Mouse (Mus musculus) hindbrain, embryonic 13.5 days (tissue): ENCODE measurements at regions not wholly inside any gene's neighbourhood (a gene's known extent, or its start where the extent isn't known, plus 50 kb on each side); places are given as distances from the start of the nearest gene placed in this dataset.

Source experiments
- ATAC-seq: fragments of 200-750 bp; cut with Nextera tagmentation; 2 replicates; pipeline ENCODE4 v1.8.0; 2017; ENCODE audit warnings: moderate TSS enrichment; ENCODE audit not compliant: low FRiP score
- H3K27ac ChIP-seq: fragments of 300-500 bp; sonication (generic); 2 replicates; pipeline ENCODE4 v1.5.1; 2015; ENCODE audit warnings: inconsistent platforms, mild to moderate bottlenecking, moderate library complexity
- H3K27me3 ChIP-seq: fragments of 300-500 bp; sonication (generic); 2 replicates; pipeline ENCODE4 v1.6.1; 2015; ENCODE audit warnings: mild to moderate bottlenecking, inconsistent platforms
- H3K36me3 ChIP-seq: fragments of 300-500 bp; sonication (generic); 2 replicates; pipeline ENCODE4 v1.6.1; 2015; ENCODE audit warnings: mild to moderate bottlenecking, inconsistent platforms
- H3K4me1 ChIP-seq: fragments of 300-500 bp; sonication (generic); replicated peaks from 2 replicates; pipeline ENCODE4 v1.6.1; 2015; ENCODE audit warnings: inconsistent platforms
- H3K4me2 ChIP-seq: fragments of 300-500 bp; sonication (generic); 2 replicates; pipeline ENCODE4 v1.6.1; 2015; ENCODE audit warnings: inconsistent platforms, mild to moderate bottlenecking, moderate library complexity
- H3K4me3 ChIP-seq: fragments of 300-500 bp; sonication (generic); 2 replicates; pipeline ENCODE4 v1.5.1; 2015; ENCODE audit warnings: mild to moderate bottlenecking, inconsistent platforms
- H3K9ac ChIP-seq: fragments of 300-500 bp; sonication (generic); 2 replicates; pipeline ENCODE4 v1.6.1; 2015; ENCODE audit warnings: mild to moderate bottlenecking, inconsistent platforms
- H3K9me3 ChIP-seq: fragments of 300-500 bp; sonication (generic); 2 replicates; pipeline ENCODE4 v1.6.1; 2016; ENCODE audit warnings: inconsistent platforms
- WGBS: fragments of 180-500 bp; shearing (Covaris S2); methylation state at CpG from one replicate; pipeline ENCODE4 v1.1.7; 2015; 5-methylcytosine and 5-hydroxymethylcytosine counted together

DNA sequence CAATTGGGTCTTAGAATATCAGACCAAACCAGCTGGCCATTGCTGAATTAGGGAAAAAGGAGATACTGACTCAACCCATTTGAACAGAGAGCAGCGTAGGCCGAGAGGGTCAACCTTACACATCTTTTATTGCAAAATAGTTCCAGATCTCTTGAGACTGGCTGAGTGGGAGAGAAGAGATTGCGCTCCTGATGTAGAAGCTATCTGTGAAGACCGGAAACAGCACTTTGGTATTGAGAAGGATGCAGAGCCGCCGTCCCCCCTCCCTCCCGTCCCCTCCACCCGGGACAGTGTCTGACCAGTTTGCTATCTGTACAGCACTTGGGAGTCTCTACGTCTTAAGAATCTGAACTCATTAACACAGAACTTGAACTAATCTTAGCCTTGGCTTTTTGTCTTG lies 135.6 kb downstream of the Zfp365 start:
- Histone ChIP-seq H3K27me3 (no peaks in the 10 kb centered on the region), H3K4me1 (no peaks in the 10 kb centered on the region), H3K27ac (no peak overlapping the region), H3K36me3 (no peaks in the 10 kb centered on the region), H3K9ac (no peak overlapping the region), H3K4me3 (no peak overlapping the region), H3K9me3 (no peaks in the 10 kb centered on the region), H3K4me2 (no peak overlapping the region)
- ATAC-seq: no peak
- 93% methylated on average over 9 of the region's 9 CpGs for WGBS

DNA sequence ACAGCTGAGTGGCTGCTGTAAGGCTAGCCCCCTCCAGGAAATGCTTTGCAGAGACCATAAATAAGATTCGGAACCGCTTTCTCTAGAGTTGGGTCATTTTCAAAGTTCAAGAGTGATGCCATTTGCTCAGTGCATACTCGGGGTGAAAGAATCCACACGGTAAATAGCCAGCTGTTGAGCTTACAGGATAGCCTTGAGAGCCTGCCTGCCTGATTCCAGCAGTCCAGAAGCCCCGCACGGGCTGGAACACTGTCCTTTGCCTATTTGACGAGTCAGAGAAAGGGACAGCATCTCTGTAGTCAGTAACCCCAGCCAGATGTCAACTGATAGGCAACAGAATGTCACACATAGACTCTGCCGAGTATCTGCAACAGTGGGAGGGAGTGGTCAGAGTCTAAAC lies 140.7 kb downstream of the Zfp365 start:
- Histone ChIP-seq H3K9ac (no peak overlapping the region), H3K27ac (no peak overlapping the region), H3K27me3 (no peaks in the 10 kb centered on the region), H3K36me3 (no peaks in the 10 kb centered on the region), H3K4me1 (no peaks in the 10 kb centered on the region), H3K4me3 (no peak overlapping the region), H3K9me3 (no peaks in the 10 kb centered on the region), H3K4me2 (no peak overlapping the region)
- no peak for ATAC-seq
- WGBS: 87% methylated on average over 8 of the region's 8 CpGs

DNA sequence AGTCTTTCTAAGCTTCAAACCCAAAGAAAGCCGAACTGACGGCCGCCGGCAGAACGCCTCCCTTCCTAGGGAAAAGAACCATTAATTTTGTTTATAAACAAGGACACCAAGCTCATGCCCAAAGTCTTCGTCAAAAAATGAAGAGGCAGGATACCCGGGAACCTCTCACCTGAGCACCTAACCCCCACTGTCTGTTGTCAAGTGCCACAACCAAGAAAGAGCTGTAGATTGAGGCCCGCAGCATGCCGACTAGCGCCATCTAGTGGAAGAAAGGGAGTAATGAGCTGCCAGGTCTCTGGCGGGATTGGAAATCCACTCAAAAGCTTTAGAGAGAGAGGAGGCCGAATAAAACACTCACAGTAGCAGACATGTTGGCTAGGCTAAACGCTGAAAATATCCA lies 146.4 kb downstream of the Zfp365 start:
- no peak overlapping the region for H3K9ac ChIP-seq
- H3K27me3 ChIP-seq: no peaks in the 10 kb centered on the region
- no peak for ATAC-seq
- no peaks in the 10 kb centered on the region for H3K4me1 ChIP-seq
- 0 out of 2 replicates have a peak, but pooled peaks cover 3% of the 10 kb centered on the region for H3K9me3 ChIP-seq
- H3K36me3 ChIP-seq: no peaks in the 10 kb centered on the region
- WGBS: 41% methylated on average over 13 of the region's 13 CpGs
- no peak overlapping the region for H3K27ac ChIP-seq
- H3K4me2 ChIP-seq: no peak overlapping the region
- H3K4me3 ChIP-seq: no peak overlapping the region

DNA sequence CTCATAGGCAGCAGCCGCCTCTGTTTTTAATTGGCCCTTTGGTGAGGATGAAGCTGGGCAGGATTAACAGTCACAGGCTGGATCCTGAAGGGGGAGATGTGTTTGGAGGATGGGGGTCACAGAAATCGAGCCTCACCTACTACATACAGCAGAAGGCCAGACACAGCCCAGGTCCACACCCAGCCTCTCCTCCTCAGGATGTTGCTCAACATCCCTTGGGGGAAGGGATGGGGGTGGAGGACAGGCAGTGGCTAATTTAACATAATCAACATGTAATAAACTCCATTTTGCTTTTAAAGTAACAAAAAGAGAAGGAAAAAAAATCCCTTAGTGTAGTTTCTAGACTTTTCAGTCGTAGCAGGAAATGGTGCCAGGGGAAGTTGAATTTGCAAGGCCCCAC lies 152.0 kb downstream of the Zfp365 start:
- ATAC-seq: no peak
- no peaks in the 10 kb centered on the region for H3K27me3 ChIP-seq
- no peak overlapping the region for H3K9ac ChIP-seq
- H3K4me3 ChIP-seq: no peak overlapping the region
- H3K36me3 ChIP-seq: no peaks in the 10 kb centered on the region
- no peak overlapping the region for H3K4me2 ChIP-seq
- H3K4me1 ChIP-seq: no peaks in the 10 kb centered on the region
- 0 out of 2 replicates have a peak, but pooled peaks cover 3% of the 10 kb centered on the region for H3K9me3 ChIP-seq
- H3K27ac ChIP-seq: no peak overlapping the region
- 78% methylated on average over 3 of the region's 3 CpGs for WGBS

DNA sequence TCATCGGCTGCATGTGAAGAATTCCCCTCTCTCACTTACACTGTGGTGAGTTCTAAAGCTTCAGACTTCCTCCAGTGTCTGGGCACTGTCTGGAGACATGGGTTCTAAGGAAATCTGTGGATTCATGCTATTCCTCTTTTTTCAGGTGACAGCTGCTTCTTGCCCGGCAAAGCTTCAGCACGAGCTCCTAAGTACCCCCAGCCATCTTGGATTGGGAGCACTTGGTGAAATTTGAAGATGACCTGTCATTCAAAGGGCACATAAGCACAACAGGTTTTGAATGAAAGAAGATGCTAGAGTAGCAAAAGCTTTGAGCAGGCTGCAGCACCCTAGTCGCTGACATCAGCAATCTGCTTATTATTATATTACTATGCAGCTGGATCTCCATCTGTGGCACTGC lies 164.3 kb downstream of the Zfp365 start:
- no peak for ATAC-seq
- WGBS: 84% methylated on average over 4 of the region's 4 CpGs
- Histone ChIP-seq H3K9me3 (no peaks in the 10 kb centered on the region), H3K36me3 (no peaks in the 10 kb centered on the region), H3K27me3 (no peaks in the 10 kb centered on the region), H3K4me3 (no peak overlapping the region), H3K27ac (no peak overlapping the region), H3K4me2 (no peak overlapping the region), H3K9ac (no peak overlapping the region), H3K4me1 (no peaks in the 10 kb centered on the region)

DNA sequence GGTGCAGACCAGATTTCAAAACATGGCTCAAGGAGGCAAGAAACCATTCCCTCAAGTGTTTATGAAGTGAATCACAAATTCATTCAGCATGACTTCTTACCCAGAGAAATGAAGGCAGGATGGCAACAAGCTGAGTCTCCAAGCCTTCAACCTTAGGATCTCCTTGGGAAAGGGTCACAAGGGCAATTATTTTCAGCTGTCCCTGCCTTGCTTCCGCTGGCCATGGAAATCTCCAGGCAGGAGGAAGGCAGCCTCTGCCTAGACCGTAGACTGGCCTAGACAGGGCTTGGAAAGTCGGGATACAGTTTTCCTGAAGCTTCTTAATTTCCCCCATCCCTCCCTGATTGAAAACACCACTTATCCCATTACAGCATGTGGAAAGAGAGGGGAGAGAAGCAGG lies 165.0 kb downstream of the Zfp365 start:
- no peaks in the 10 kb centered on the region for H3K9me3 ChIP-seq
- H3K4me3 ChIP-seq: no peak overlapping the region
- H3K27me3 ChIP-seq: no peaks in the 10 kb centered on the region
- no peaks in the 10 kb centered on the region for H3K4me1 ChIP-seq
- WGBS: 76% methylated on average over 3 of the region's 3 CpGs
- no peak overlapping the region for H3K27ac ChIP-seq
- H3K9ac ChIP-seq: no peak overlapping the region
- no peaks in the 10 kb centered on the region for H3K36me3 ChIP-seq
- ATAC-seq: no peak
- no peak overlapping the region for H3K4me2 ChIP-seq

DNA sequence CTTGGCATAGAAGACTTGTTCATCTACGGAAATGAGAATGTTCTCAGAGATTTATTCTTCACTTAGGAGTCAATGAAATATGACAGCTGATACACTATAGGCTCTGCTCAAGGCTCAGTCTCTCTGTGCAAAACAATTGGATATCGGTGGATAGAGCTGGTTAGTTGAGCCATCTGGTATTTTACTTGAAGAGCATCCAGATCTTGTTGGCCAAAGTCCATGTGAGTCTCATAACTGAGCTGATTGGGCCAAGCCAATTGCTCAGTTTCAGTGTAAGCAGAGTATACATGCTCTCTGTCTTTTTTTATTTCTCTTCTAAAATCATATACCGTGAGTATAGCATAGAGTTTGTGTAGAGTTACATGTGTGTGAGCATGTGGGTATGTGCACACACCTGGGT lies 166.3 kb downstream of the Zfp365 start:
- Histone ChIP-seq H3K27me3 (no peaks in the 10 kb centered on the region), H3K9ac (no peak overlapping the region)

DNA sequence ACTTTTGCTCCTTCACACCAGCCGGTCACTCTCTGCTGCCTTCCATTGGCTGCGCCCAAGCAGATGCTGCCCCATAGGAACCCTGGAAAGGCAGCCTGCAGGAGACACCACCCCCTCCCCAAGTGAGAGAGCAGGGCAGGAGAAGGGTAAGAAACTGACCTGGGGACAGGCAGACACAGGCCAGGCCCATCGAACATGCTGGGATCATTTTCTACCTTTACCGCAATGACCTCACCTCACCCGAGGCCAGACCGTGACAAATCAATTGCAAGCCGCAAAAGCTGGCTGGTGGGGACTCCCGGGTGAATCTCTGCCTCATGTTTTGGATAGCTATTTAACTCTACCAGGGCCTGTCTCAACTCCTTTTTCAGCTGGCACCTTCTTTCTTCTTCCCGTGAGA lies 168.9 kb downstream of the Zfp365 start:
- Histone ChIP-seq H3K27ac (no peak overlapping the region), H3K4me3 (no peak overlapping the region), H3K27me3 (no peaks in the 10 kb centered on the region), H3K4me1 (no peaks in the 10 kb centered on the region), H3K4me2 (no peak overlapping the region), H3K9me3 (no peaks in the 10 kb centered on the region), H3K36me3 (no peaks in the 10 kb centered on the region), H3K9ac (no peak overlapping the region)
- 41% methylated on average over 9 of the region's 9 CpGs for WGBS
- no peak for ATAC-seq

More for the DNA sequence above, 166.3 kb downstream of the Zfp365 start:
- Histone ChIP-seq H3K9me3 (no peaks in the 10 kb centered on the region), H3K4me3 (no peak overlapping the region), H3K4me1 (no peaks in the 10 kb centered on the region), H3K4me2 (no peak overlapping the region), H3K27ac (no peak overlapping the region), H3K36me3 (no peaks in the 10 kb centered on the region)
- 87% methylated on average over 3 of the region's 3 CpGs for WGBS
- no peak for ATAC-seq

DNA sequence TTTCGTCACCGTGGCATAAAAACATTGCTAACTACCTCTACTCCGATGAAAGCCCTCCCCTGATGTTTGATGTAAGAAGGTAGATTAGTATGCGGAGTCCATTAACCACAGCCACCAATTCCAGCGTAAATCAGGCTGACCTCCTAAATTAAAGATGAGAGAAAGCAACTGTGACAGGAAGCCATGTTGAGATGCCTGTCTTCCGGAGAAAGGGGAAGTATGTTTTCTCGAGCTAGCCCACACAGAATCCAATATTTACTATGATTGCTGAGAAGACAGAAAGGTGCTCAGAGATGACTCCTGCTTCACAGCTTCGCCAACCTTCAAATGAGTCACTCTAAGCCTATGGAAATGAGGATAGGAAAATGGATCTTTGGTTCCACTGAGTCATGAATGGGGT lies 169.6 kb downstream of the Zfp365 start:
- Histone ChIP-seq H3K9ac (no peak overlapping the region), H3K27me3 (no peaks in the 10 kb centered on the region), H3K27ac (no peak overlapping the region), H3K4me3 (no peak overlapping the region), H3K4me2 (no peak overlapping the region), H3K4me1 (no peaks in the 10 kb centered on the region), H3K9me3 (no peaks in the 10 kb centered on the region), H3K36me3 (no peaks in the 10 kb centered on the region)
- ATAC-seq: no peak
- 64% methylated on average over 8 of the region's 8 CpGs for WGBS

DNA sequence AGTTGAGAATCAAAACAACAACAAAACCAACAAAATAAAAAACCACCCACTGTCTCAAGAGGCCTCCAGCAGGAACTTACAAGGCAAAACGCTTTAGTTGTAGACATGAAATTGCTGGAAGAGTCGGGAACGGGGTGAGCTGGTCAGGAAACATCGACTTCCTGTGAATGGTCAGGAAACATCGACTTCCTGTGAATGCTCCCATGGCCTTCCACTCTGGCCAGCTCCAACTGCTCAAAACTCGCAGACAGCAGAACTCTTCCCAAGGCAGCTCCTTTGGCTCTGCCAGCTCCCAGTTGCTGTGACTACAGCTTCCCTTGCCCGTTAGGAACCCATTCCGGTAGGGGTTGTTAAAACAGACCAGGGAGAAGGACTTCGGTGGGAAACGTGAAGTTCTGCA lies 170.2 kb downstream of the Zfp365 start:
- Histone ChIP-seq H3K27me3 (no peaks in the 10 kb centered on the region), H3K4me3 (no peak overlapping the region), H3K27ac (no peak overlapping the region), H3K4me1 (no peaks in the 10 kb centered on the region), H3K4me2 (no peak overlapping the region), H3K36me3 (no peaks in the 10 kb centered on the region), H3K9ac (no peak overlapping the region), H3K9me3 (no peaks in the 10 kb centered on the region)
- 76% methylated on average over 10 of the region's 10 CpGs for WGBS
- ATAC-seq: no peak

DNA sequence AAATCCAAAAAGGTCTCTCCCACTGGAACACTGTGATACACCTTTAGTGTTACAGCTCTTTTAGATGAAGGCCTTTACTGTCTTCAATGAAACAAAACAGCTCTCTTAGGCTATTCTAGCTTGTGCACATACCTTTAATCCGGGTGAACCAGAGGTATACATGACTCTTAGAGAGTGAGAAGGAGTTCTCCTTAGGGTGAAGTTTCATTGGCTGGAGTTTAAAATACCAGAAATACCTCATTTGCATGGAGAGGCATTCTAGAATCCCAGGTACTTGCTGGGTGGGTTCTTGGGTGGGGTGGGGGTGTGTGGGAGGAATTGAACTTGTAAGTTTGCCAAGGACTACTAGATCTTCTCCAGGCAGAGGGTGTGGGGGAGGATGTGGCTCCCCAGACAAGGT lies 173.3 kb downstream of the Zfp365 start:
- Histone ChIP-seq H3K4me1 (no peaks in the 10 kb centered on the region), H3K4me2 (no peak overlapping the region), H3K36me3 (no peaks in the 10 kb centered on the region), H3K27me3 (no peaks in the 10 kb centered on the region), H3K4me3 (no peak overlapping the region), H3K9ac (no peak overlapping the region), H3K9me3 (no peaks in the 10 kb centered on the region), H3K27ac (no peak overlapping the region)
- WGBS: 60% methylated on average over 1 of the region's 1 CpGs
- no peak for ATAC-seq

DNA sequence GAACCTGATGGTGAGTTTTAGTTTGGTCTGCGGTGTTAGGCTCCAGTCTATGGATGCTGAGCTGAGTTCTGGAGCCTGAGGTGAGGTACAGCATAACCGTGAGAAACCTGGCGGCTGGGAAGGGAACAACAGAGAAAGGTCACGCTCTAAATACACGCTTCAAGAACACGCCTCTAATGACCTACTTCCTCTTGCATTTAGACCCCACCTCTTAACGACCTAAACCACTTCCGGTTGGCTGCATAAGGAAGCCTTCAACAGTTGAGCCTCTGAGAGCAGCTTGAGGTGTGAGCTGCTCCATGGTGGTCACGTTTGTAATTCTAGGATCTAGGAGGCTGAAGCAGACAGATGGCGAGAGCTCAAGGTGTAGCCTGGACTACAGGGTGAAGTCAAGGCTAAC lies 175.8 kb downstream of the Zfp365 start:
- Histone ChIP-seq H3K36me3 (no peaks in the 10 kb centered on the region), H3K4me3 (no peak overlapping the region), H3K4me1 (no peaks in the 10 kb centered on the region), H3K27me3 (no peaks in the 10 kb centered on the region), H3K9me3 (no peaks in the 10 kb centered on the region), H3K4me2 (no peak overlapping the region), H3K9ac (no peak overlapping the region), H3K27ac (no peak overlapping the region)
- WGBS: 92% methylated on average over 10 of the region's 10 CpGs
- ATAC-seq: no peak

DNA sequence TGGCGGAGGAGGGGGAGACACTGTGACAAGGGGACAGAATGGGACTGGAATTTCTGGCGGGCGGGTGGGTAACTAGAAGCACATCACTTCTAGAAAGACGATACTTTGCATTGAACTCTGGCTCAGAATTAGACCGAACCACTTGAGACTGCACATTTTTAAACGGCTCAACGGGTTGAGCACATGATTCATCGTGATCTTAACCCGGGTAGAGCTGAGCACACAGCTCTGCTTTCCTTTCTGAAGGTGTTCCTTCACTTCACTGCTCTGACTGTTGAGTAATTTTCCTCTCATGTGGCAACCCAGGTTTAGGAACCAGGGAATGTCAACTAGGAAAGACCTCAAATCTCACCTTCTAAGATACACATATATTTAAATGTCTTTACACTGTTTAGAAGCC lies 180.9 kb downstream of the Zfp365 start:
- Histone ChIP-seq H3K4me1 (no peaks in the 10 kb centered on the region), H3K9ac (no peak overlapping the region), H3K27ac (no peak overlapping the region), H3K9me3 (no peaks in the 10 kb centered on the region), H3K27me3 (no peaks in the 10 kb centered on the region), H3K4me2 (no peak overlapping the region), H3K4me3 (no peak overlapping the region), H3K36me3 (no peaks in the 10 kb centered on the region)
- ATAC-seq: no peak
- WGBS: 89% methylated on average over 9 of the region's 9 CpGs

DNA sequence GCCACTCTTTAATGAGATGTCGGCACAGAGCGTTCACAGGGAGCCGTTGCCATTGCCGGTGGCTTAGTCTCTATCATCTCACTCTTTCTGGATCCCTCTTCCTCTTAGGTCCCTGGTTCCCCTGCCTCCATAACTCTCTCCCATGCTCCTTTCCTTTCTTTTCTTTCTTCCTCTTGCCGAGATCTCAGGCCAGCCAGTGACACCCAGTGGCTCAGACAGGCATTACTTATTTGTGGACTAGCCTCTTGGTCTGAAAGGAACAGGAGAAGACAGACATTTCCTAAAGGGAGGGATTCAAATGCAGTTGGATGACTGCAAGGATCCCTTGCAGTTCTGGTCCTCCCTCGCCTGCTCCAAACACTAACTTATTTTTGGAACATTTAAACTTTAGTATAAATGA lies 180.5 kb upstream of the Ado start:
- Histone ChIP-seq H3K4me2 (no peak overlapping the region), H3K4me1 (no peaks in the 10 kb centered on the region), H3K9ac (no peak overlapping the region), H3K9me3 (no peaks in the 10 kb centered on the region), H3K27ac (no peak overlapping the region), H3K4me3 (no peak overlapping the region), H3K36me3 (no peaks in the 10 kb centered on the region), H3K27me3 (no peaks in the 10 kb centered on the region)
- WGBS: 56% methylated on average over 6 of the region's 6 CpGs
- no peak for ATAC-seq
